Mouse (Mus musculus): ENCODE data around the gene Galnt10.

DNA sequence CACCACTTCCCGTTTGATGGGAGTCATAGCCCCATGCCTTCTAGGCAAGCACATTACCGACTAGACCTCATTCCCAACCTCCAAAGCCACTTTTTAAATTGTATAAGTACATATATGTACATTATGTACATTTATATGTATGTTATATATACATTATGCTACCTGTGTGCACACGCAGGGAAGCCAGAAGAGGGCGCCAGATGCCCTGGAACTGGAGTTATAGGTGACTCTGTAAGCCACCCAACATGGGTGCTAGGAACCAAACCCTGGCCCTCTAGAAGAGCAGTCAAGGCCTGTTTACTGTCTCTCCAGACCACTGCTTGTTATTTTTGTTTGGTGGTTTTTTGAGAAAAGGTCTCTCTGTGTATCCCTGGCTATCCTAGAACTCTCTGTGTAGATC, 172.9 kb downstream of the Galnt10 start:
- TF ChIP-seq CTCF (IDR thresholded peaks at IDR 0.05; ENCODE audit: extremely low read depth, insufficient read depth, insufficient read length, insufficient replicate concordance) (no peak), POLR2A (IDR thresholded peaks at IDR 0.05; ENCODE audit: low read depth, low read length) (no peak)

Measured in spleen, adult 2 months (tissue).